Mouse (Mus musculus) stomach, postnatal 0 days (tissue): ENCODE measurements around the gene Mpo.

Source experiments
- CTCF ChIP-seq: IDR thresholded peaks from 2 replicates; pipeline ENCODE4 v1.5.1; 2016; ENCODE audit warnings: antibody characterized with exemption, low read depth, mild to moderate bottlenecking, moderate library complexity
- EP300 ChIP-seq: optimal IDR thresholded peaks from 2 replicates; pipeline ENCODE3; 2016; ENCODE audit warnings: antibody characterized with exemption

DNA sequence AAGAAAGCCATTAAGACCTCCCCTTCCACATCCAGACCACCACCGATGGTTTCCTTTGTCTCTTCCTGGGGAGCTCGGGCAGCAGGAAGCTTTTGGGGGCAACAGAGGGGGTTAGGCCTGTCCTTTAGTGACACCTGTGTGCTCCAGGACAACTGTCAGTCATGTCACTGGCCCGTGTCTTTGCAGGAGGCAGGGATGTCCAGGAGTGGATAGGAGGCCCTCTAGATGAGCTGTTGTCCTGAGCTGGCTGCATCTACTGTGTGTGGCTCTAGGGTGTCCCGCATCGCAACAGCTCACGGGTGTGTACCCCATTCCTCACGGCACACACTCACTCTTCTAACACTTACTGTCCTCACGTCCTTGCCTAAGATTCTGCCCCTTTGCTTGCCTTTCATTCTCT lies 40.1 kb upstream of the Mpo start:
- TF ChIP-seq CTCF: no peak
- TF ChIP-seq EP300: no peak
